Mouse (Mus musculus): ENCODE measurements around the gene Triobp.

GRCm38 (mm10) chr15:79001559-79001958 lies 54.0 kb downstream of the Triobp start:
- TF ChIP-seq CHD2 (IDR thresholded peaks at IDR 0.05; ENCODE audit: low read depth, low read length), result no peak
- TF ChIP-seq MAFK (IDR thresholded peaks at IDR 0.05; ENCODE audit: insufficient read depth, low read depth, low read length), result no peak
- no peak for TF ChIP-seq ZNF384 (IDR thresholded peaks at IDR 0.05; ENCODE audit: low read depth, low read length)

All from ES-E14 (cell line).